Mouse (Mus musculus) bone marrow, adult 2 months (tissue): ENCODE data around the gene Ptma. TPM values are rescaled to one million over a fixed set of nuclear protein-coding genes. Genes with fewer than 3 reads are reported as not detected.
"Not testable (repeated sequence)": the region's sequence is repeated elsewhere in the genome, so short reads cannot be mapped to it uniquely, and the experiment has no call there.

ENCODE experiments used
- H3K27ac ChIP-seq: fragments of 200-500 bp; 2 replicates; pipeline ENCODE4 v1.5.1; 2012; ENCODE audit warnings: low read depth, mild to moderate bottlenecking, control low read depth, inconsistent platforms, low read length; ENCODE audit not compliant: control insufficient read depth, poor library complexity, insufficient read depth
- H3K4me1 ChIP-seq: fragments of 200-500 bp; 2 replicates; pipeline ENCODE4 v1.6.1; 2011; ENCODE audit warnings: low read length; ENCODE audit not compliant: control insufficient read depth, insufficient read depth
- H3K4me3 ChIP-seq: fragments of 200-500 bp; replicated peaks from 2 replicates; pipeline ENCODE3; 2011; ENCODE audit warnings: mild to moderate bottlenecking, low read depth, low read length, control low read depth; ENCODE audit not compliant: control insufficient read depth
- CTCF ChIP-seq: fragments of 200-500 bp; IDR thresholded peaks from 2 replicates; pipeline ENCODE4 v1.5.1; 2011; ENCODE audit warnings: low read length, control low read depth; ENCODE audit not compliant: control insufficient read depth, insufficient read depth
- POLR2A ChIP-seq: fragments of 200-500 bp; IDR thresholded peaks from 2 replicates; pipeline ENCODE4 v1.6.1; 2011; ENCODE audit warnings: low read depth, mild to moderate bottlenecking, control low read depth, low read length, borderline replicate concordance; ENCODE audit not compliant: control insufficient read depth
- WGBS: fragments of 180-500 bp; shearing (Covaris S2); methylation state at CpG from one replicate; pipeline ENCODE4 v1.1.7; 2018; 5-methylcytosine and 5-hydroxymethylcytosine counted together
- polyA plus RNA-seq: library from polyadenylated mRNA; stranded (reverse); fragments of >200 nt; gene quantifications from 2 replicates; pipeline ENCODE4 v1.2.4, GENCODE M21; 2011; ENCODE audit warnings: low replicate concordance; ENCODE audit not compliant: missing spikeins, insufficient read depth, insufficient read length

Gene Ptma
- polyA plus RNA-seq, 1 experiment: 1,395 TPM

- H3K4me3 ChIP-seq: no peak overlapping the region
- H3K27ac ChIP-seq: no peak overlapping the region
- no peaks in the 10 kb centered on the region for H3K4me1 ChIP-seq
- 87% methylated on average over 3 of the region's 3 CpGs for WGBS
- TF ChIP-seq POLR2A (no peak), CTCF (peak; percentile 53)
Measured at GRCm38 (mm10) chr1:86538383-86538782, 11.9 kb downstream of the Ptma start.

GRCm38 (mm10) chr1:86539583-86539982, 13.1 kb downstream of the Ptma start:
- 82% methylated on average over 12 of the region's 12 CpGs for WGBS
- not testable (repeated sequence) for H3K27ac ChIP-seq, H3K4me1 ChIP-seq, H3K4me3 ChIP-seq

- no peak overlapping the region for H3K27ac ChIP-seq
- no peak for TF ChIP-seq CTCF
- TF ChIP-seq POLR2A: no peak
- 60% methylated on average over 2 of the region's 2 CpGs for WGBS
- H3K4me1 ChIP-seq: no peaks in the 10 kb centered on the region
- no peak overlapping the region for H3K4me3 ChIP-seq
Measured at GRCm38 (mm10) chr1:86542584-86542983, 16.1 kb downstream of the Ptma start.

- Histone ChIP-seq H3K4me1 (no peaks in the 10 kb centered on the region), H3K4me3 (no peak overlapping the region), H3K27ac (no peak overlapping the region)
- no peak for TF ChIP-seq CTCF
- no peak for TF ChIP-seq POLR2A
- 86% methylated on average over 3 of the region's 3 CpGs for WGBS
Measured at GRCm38 (mm10) chr1:86546797-86547196, 20.3 kb downstream of the Ptma start.

GRCm38 (mm10) chr1:86551299-86551698, 24.8 kb downstream of the Ptma start:
- H3K27ac ChIP-seq: no peak overlapping the region
- no peaks in the 10 kb centered on the region for H3K4me1 ChIP-seq

GRCm38 (mm10) chr1:86551877-86552276, 25.4 kb downstream of the Ptma start:
- 90% methylated on average over 2 of the region's 2 CpGs for WGBS
- Histone ChIP-seq H3K27ac (no peak overlapping the region), H3K4me3 (no peak overlapping the region), H3K4me1 (no peaks in the 10 kb centered on the region)
- no peak for TF ChIP-seq POLR2A
- TF ChIP-seq CTCF: no peak

More at GRCm38 (mm10) chr1:86551299-86551698, 24.8 kb downstream of the Ptma start:
- H3K4me3 ChIP-seq: no peak overlapping the region
- WGBS: 77% methylated on average over 4 of the region's 4 CpGs
- no peak for TF ChIP-seq CTCF
- TF ChIP-seq POLR2A: no peak

- 88% methylated on average over 3 of the region's 3 CpGs for WGBS
- no peaks in the 10 kb centered on the region; the same call in 1 of the 2 replicates for H3K4me1 ChIP-seq
- H3K27ac ChIP-seq: no peak overlapping the region
- H3K4me3 ChIP-seq: no peak overlapping the region
- TF ChIP-seq CTCF (no peak), POLR2A (no peak)
Measured at GRCm38 (mm10) chr1:86555665-86556064, 29.1 kb downstream of the Ptma start.

GRCm38 (mm10) chr1:86557872-86558271, 31.3 kb downstream of the Ptma start:
- H3K27ac ChIP-seq: no peak overlapping the region
- WGBS: 51% methylated on average over 7 of the region's 7 CpGs
- TF ChIP-seq CTCF: no peak
- no peak for TF ChIP-seq POLR2A

GRCm38 (mm10) chr1:86559232-86559631, 32.7 kb downstream of the Ptma start:
- 67% methylated on average over 3 of the region's 3 CpGs for WGBS
- TF ChIP-seq CTCF (no peak), POLR2A (no peak)
- H3K27ac ChIP-seq: no peak overlapping the region
- H3K4me3 ChIP-seq: no peak overlapping the region
- no peaks in the 10 kb centered on the region; the same call in 1 of the 2 replicates for H3K4me1 ChIP-seq

More at GRCm38 (mm10) chr1:86557872-86558271, 31.3 kb downstream of the Ptma start:
- H3K4me1 ChIP-seq: no peaks in the 10 kb centered on the region; the same call in 1 of the 2 replicates
- H3K4me3 ChIP-seq: no peak overlapping the region
